Mouse (Mus musculus): ENCODE results near the gene Diablo. TPM values are rescaled to one million over a fixed set of nuclear protein-coding genes. Genes with fewer than 3 reads are reported as not detected.

Diablo gene
- total RNA-seq, 2 experiments from 2014 or later: 35.7 to 45.1 TPM

DNA sequence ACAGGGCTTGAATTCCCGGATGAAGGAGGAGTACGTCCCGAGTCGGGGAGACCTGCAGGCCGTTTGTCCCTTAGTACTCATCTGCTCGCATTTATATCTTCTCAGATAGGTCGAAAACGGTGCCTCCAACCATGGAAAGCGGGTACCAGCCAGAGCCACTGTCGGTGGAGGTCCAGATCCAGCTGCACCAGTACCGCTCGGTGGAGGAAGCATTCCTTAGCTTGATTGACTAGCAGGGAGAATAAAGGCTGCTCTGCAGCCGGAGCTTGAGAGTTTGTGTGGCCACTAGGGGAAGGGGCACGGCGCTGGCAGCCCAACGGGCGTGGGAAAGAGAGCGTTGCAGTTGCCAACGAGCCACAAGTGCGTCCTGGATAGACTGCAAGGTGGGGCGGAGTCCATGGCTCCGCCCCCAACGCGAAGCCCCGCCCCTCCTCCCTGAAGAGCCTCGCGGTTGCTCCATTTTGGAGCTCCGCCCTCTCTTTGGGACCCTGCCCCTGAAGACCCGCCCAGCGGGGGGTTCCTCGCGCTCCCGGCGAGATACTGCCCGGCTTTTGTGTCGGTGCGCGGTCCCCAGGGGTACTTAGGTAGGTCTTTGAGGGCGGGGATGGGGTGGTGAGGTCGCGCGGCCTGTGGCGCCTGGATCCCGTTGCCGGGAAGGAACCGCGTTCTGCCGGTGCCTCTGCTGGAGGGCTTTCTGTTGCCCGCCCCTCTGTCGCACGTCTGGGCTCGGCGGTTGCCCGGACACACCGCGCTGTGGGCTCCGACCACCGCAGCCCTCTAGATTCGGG lies 15.8 kb downstream of the Diablo start:
- peak; percentile 71 for DNase-seq (ENCODE audit: low spot score)

GRCm38 (mm10) chr5:123501973-123502372 lies 22.0 kb downstream of the Diablo start:
- no peak for DNase-seq (ENCODE audit: low spot score)

GRCm38 (mm10) chr5:123499717-123500116 lies 24.3 kb downstream of the Diablo start:
- no peak for DNase-seq (ENCODE audit: low spot score)

GRCm38 (mm10) chr5:123489935-123490334 lies 34.0 kb downstream of the Diablo start:
- peak; percentile 71 for DNase-seq (ENCODE audit: low spot score)

DNA sequence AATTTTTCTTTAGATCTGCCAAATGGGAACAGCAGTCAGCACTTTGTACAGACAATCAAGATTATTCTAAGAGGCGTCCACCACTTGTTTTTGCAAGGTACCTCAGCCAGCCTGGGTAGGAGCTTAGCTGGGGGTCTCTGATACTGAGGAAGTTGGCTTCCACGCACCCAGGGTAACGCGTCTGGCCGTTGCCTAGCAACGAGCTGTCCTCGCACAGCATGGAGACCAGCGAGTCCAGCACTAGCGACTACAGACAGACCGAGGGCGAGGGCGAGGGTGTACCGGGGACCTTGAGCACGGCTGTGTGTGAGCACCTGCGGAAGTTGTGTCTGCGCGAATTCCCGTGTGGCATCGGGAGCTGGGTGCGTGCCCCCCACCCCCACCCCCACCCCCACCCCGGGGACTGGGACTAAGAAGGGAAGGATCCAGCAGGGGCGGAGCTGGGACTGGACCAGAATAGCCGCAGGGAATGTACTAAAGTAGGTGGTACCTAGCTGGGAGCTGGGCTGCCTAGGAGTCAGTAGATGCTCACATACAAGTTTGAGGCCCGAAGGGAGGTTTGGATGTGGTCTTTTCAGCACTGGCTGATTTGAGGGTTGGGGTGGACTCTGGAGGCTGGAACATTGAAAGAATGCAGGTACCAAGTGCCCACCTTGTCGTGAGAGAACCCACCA lies 34.7 kb downstream of the Diablo start, which contains the start of the genes Lrrc43 and Il31:
Gene Lrrc43, plus strand, starts transcription at position 194 of the 674 bp plus-strand sequence.
Gene Il31, minus strand, starts transcription at position 378 of the 674 bp plus-strand sequence.
- no peak for DNase-seq (ENCODE audit: low spot score)

- DNase-seq (ENCODE audit: low spot score): no peak
Observed at GRCm38 (mm10) chr5:123487659-123488395, 36.1 kb downstream of the Diablo start.

DNA sequence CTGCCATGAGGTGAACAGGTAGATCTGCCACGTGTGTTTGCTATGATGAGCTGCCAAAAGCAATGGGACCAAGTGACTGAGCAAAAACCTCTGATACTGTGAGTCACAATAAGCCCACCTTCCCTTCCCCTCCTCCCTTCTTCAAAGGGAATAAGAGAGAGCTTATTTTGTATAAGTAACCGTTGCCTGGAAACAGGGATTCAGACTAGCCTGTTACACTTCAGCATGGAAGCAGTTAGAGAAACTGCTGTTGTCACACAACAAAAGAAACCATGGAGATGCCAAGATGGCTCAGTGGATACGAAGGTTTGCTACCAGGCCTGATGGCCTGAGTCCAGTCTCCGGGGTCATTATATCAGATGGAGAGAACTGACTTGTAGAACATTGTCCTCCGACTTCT lies 50.2 kb downstream of the Diablo start:
- no peak for DNase-seq (ENCODE audit: low spot score)

GRCm38 (mm10) chr5:123470784-123471400 lies 53.1 kb downstream of the Diablo start:
- DNase-seq (ENCODE audit: low spot score): no peak

GRCm38 (mm10) chr5:123464638-123465037 lies 59.3 kb downstream of the Diablo start:
- no peak for DNase-seq (ENCODE audit: low spot score)

- DNase-seq (ENCODE audit: low spot score): no peak
Observed at GRCm38 (mm10) chr5:123461420-123461819, 62.6 kb downstream of the Diablo start.

Small RNA genes lying within 50 kb of the gene (microRNA-seq; reads per million reads assigned to microRNA genes)
- gene Mir7647: 3.4 reads per million, percentile 2 among the genes with 10 or more reads in this experiment

Other genes starting within 250 kb of the Diablo start
- 10 to 100 TPM in 1 of 2 experiments, 1 to 10 TPM in 1; 9.4 to 10.5 TPM for gene Bcl7a, start 180.3 kb downstream of the Diablo start, total RNA-seq (2021)
- gene Mlxip, start 129.4 kb downstream of the Diablo start, total RNA-seq (2021): 10 to 100 TPM; 59.3 to 63.2 TPM
- not detected for gene Lrrc43, start 34.9 kb downstream of the Diablo start, total RNA-seq (2021)
- gene Il31, start 34.7 kb downstream of the Diablo start, total RNA-seq (2021): not detected
- under 1 TPM in 1 of 2 experiments, not detected in 1; 0.16 TPM for gene B3gnt4, start 13.7 kb downstream of the Diablo start, total RNA-seq (2021)
- under 1 TPM in 1 of 2 experiments, not detected in 1; 0.43 TPM for gene Gm49027, start 1.3 kb upstream of the Diablo start, total RNA-seq (2021)
- 10 to 100 TPM; 32.1 to 39.9 TPM for gene Vps33a, start 48.9 kb upstream of the Diablo start, total RNA-seq (2021)
- gene Clip1, start 160.4 kb upstream of the Diablo start, total RNA-seq (2021): 100 to 1,000 TPM; 326 to 336 TPM
- 10 to 100 TPM; 16.2 to 18.0 TPM for gene Zcchc8, start 196.9 kb upstream of the Diablo start, total RNA-seq (2021)
- 10 to 100 TPM; 38.5 to 39.8 TPM for gene Rsrc2, start 225.2 kb upstream of the Diablo start, total RNA-seq (2021)
- under 1 TPM; 0.09 to 0.14 TPM for gene Kntc1, start 225.5 kb upstream of the Diablo start, total RNA-seq (2021)